Mouse (Mus musculus) kidney, embryonic 16.5 days (tissue): Measurements from ENCODE around the gene Sds. TPM values are rescaled to one million over a fixed set of nuclear protein-coding genes. Genes with fewer than 3 reads are reported as not detected.

Source experiments
- ATAC-seq: fragments of 200-750 bp; cut with Nextera tagmentation; 2 replicates; pipeline ENCODE4 v1.8.0; 2017; ENCODE audit warnings: moderate TSS enrichment; ENCODE audit not compliant: low FRiP score, low TSS enrichment
- H3K27ac ChIP-seq: fragments of 300-500 bp; sonication (generic); 2 replicates; pipeline ENCODE4 v1.5.1; 2014; ENCODE audit warnings: low read length
- H3K27me3 ChIP-seq: fragments of 300-500 bp; sonication (generic); 2 replicates; pipeline ENCODE4 v1.6.1; 2014; ENCODE audit warnings: low read length, control low read depth, mixed read lengths; ENCODE audit not compliant: insufficient read depth
- H3K36me3 ChIP-seq: fragments of 300-500 bp; sonication (generic); 2 replicates; pipeline ENCODE4 v1.6.1; 2014; ENCODE audit warnings: low read length, control low read depth, mixed read lengths; ENCODE audit not compliant: insufficient read depth
- H3K4me1 ChIP-seq: fragments of 300-500 bp; sonication (generic); 2 replicates; pipeline ENCODE4 v1.6.1; 2014; ENCODE audit warnings: low read length, control low read depth, mixed read lengths; ENCODE audit not compliant: insufficient read depth
- H3K4me2 ChIP-seq: fragments of 300-500 bp; sonication (generic); replicated peaks from 2 replicates; pipeline ENCODE4 v1.6.1; 2014; ENCODE audit warnings: low read depth, low read length
- H3K4me3 ChIP-seq: fragments of 300-500 bp; sonication (generic); 2 replicates; pipeline ENCODE4 v1.5.1; 2014; ENCODE audit warnings: mild to moderate bottlenecking, low read length
- H3K9ac ChIP-seq: fragments of 300-500 bp; sonication (generic); replicated peaks from 2 replicates; pipeline ENCODE4 v1.6.1; 2014; ENCODE audit warnings: low read length
- H3K9me3 ChIP-seq: fragments of 300-500 bp; sonication (generic); 2 replicates; pipeline ENCODE4 v1.6.1; 2016; ENCODE audit warnings: low read length, control low read depth
- WGBS: fragments of 180-500 bp; shearing (Covaris S2); extraction: QIAGEN DNeasy Blood & Tissue Kit; methylation state at CpG from one replicate; pipeline ENCODE4 v1.1.7; 2014; 5-methylcytosine and 5-hydroxymethylcytosine counted together
- polyA plus RNA-seq: library from polyadenylated mRNA; unstranded; fragments of >200 nt; fragmentation: Nextera tagmentation; extraction: Ambion mirVana; gene quantifications from 2 replicates; pipeline ENCODE4 v1.2.1, GENCODE M21; 2015

Sds gene
- polyA plus RNA-seq, 1 experiment from 2014 or later: not detected

- Histone ChIP-seq H3K4me2 (no peak overlapping the region), H3K9me3 (no peaks in the 10 kb centered on the region), H3K4me3 (no peak overlapping the region), H3K27ac (no peak overlapping the region), H3K27me3 (no peaks in the 10 kb centered on the region), H3K36me3 (peaks cover 15% of the 10 kb centered on the region; the same call in 1 of the 2 replicates), H3K4me1 (no peaks in the 10 kb centered on the region), H3K9ac (no peak overlapping the region)
- 80% methylated on average over 3 of the region's 3 CpGs for WGBS
- ATAC-seq: no peak
These were observed 46.3 kb downstream of the Sds start for GRCm38 (mm10) chr5:120522649-120523048.

GRCm38 (mm10) chr5:120524736-120525135, 48.4 kb downstream of the Sds start:
- peaks cover 15% of the 10 kb centered on the region; the same call in 1 of the 2 replicates for H3K36me3 ChIP-seq
- no peak for ATAC-seq
- H3K4me1 ChIP-seq: no peaks in the 10 kb centered on the region
- H3K27ac ChIP-seq: no peak overlapping the region
- H3K9me3 ChIP-seq: no peaks in the 10 kb centered on the region
- H3K4me2 ChIP-seq: no peak overlapping the region
- H3K4me3 ChIP-seq: no peak overlapping the region
- WGBS: 91% methylated on average over 2 of the region's 2 CpGs
- H3K27me3 ChIP-seq: no peaks in the 10 kb centered on the region
- no peak overlapping the region for H3K9ac ChIP-seq

- 35% methylated on average over 5 of the region's 5 CpGs for WGBS
- ATAC-seq: no peak
- peaks cover 22% of the 10 kb centered on the region; the same call in 1 of the 2 replicates for H3K36me3 ChIP-seq
- no peak overlapping the region for H3K4me3 ChIP-seq
- no peaks in the 10 kb centered on the region for H3K27me3 ChIP-seq
- no peak overlapping the region for H3K4me2 ChIP-seq
- H3K9me3 ChIP-seq: no peaks in the 10 kb centered on the region
- no peak overlapping the region for H3K27ac ChIP-seq
- no peaks in the 10 kb centered on the region for H3K4me1 ChIP-seq
- no peak overlapping the region for H3K9ac ChIP-seq
These were observed 49.4 kb downstream of the Sds start for GRCm38 (mm10) chr5:120525737-120526136.

DNA sequence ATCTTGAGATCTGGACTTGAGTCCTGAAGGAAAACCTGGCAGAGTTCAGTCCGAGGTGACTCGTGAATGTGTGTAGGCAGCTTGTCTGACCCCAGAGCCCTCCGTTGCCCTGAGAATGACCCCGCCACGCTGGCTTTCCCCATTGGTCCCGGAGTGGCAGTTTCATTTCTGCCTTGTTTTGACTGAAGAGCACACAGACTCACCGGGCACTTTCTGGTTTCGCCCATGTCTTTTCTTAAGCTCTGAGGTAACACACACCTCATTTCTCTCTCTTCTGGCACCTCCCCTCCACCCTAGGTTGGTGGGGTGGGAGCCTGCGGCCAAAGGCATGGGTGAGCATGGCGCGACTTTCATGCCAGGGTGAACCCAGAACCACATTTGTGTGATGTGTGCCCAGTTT, 50.0 kb downstream of the Sds start:
- Histone ChIP-seq H3K4me3 (no peak overlapping the region), H3K4me2 (no peak overlapping the region)
- no peak for ATAC-seq

GRCm38 (mm10) chr5:120527296-120527964, 51.1 kb downstream of the Sds start:
- Histone ChIP-seq H3K4me3 (no peak overlapping the region), H3K27ac (no peak overlapping the region), H3K27me3 (no peaks in the 10 kb centered on the region), H3K4me1 (no peaks in the 10 kb centered on the region), H3K36me3 (peaks cover 17% of the 10 kb centered on the region; the same call in 1 of the 2 replicates), H3K4me2 (no peak overlapping the region), H3K9ac (no peak overlapping the region), H3K9me3 (no peaks in the 10 kb centered on the region)
- ATAC-seq: no peak
- WGBS: 88% methylated on average over 16 of the region's 20 CpGs

More for the DNA sequence above, 50.0 kb downstream of the Sds start:
- Histone ChIP-seq H3K27me3 (no peaks in the 10 kb centered on the region), H3K27ac (no peak overlapping the region), H3K4me1 (no peaks in the 10 kb centered on the region), H3K9me3 (no peaks in the 10 kb centered on the region), H3K36me3 (peaks cover 22% of the 10 kb centered on the region; the same call in 1 of the 2 replicates), H3K9ac (no peak overlapping the region)
- WGBS: 59% methylated on average over 11 of the region's 11 CpGs

DNA sequence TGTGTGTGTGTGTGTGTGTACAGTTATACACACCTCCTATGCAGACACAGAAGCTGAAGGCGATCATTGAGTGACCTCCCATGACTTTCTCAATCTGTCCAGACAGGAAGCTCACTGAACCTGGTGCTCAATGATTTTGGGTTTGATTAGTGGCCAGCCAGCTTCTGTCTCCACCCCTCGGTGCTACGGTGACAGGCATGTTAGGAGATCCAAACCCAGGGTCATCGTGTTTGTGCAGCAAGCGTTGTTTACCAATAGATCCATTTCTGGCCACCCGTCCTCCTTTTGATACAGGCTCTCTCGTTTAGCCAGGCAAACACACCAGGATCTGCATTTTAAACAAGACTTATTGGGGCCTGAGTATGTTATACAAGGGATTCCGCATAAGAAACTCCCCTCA, 55.3 kb downstream of the Sds start:
- no peak overlapping the region for H3K4me2 ChIP-seq
- 84% methylated on average over 8 of the region's 8 CpGs for whole genome bisulfite sequencing
- no peaks in the 10 kb centered on the region for H3K9me3 ChIP-seq
- no peak overlapping the region for H3K27ac ChIP-seq
- 0 out of 2 replicates have a peak, but pooled peaks cover 7% of the 10 kb centered on the region for H3K36me3 ChIP-seq
- H3K4me1 ChIP-seq: peaks cover 18% of the 10 kb centered on the region
- H3K4me3 ChIP-seq: no peak overlapping the region
- H3K9ac ChIP-seq: no peak overlapping the region
- no peaks in the 10 kb centered on the region for H3K27me3 ChIP-seq
- no peak for ATAC-seq

Other genes starting within 250 kb of the Sds start
- not detected in 2 replicates for gene Lhx5, start 44.8 kb upstream of the Sds start, polyA plus RNA-seq
- 13.3 and 15.3 TPM in 2 replicates for gene Sdsl, start 3.7 kb upstream of the Sds start, polyA plus RNA-seq
- gene Plbd2, start 27.1 kb downstream of the Sds start, polyA plus RNA-seq: 54.9 and 57.3 TPM in 2 replicates
- 10.1 and 14.2 TPM in 2 replicates for gene Slc8b1, start 34.6 kb downstream of the Sds start, polyA plus RNA-seq
- 30.6 and 34.1 TPM in 2 replicates for gene Tpcn1, start 112.1 kb downstream of the Sds start, polyA plus RNA-seq
- 1.5 TPM in 2 replicates for gene Iqcd, start 112.5 kb downstream of the Sds start, polyA plus RNA-seq
- gene Rita1, start 136.1 kb downstream of the Sds start, polyA plus RNA-seq: 18.0 and 18.4 TPM in 2 replicates
- gene Ddx54, start 136.2 kb downstream of the Sds start, polyA plus RNA-seq: 53.7 and 54.8 TPM in 2 replicates
- not detected in 2 replicates for gene Cfap73, start 157.7 kb downstream of the Sds start, polyA plus RNA-seq
- 0.66 and 0.70 TPM in 2 replicates for gene Rasal1, start 172.3 kb downstream of the Sds start, polyA plus RNA-seq
- gene Dtx1, start 235.4 kb downstream of the Sds start, polyA plus RNA-seq: 5.4 and 7.9 TPM in 2 replicates